Mouse (Mus musculus) neural tube, embryonic 13.5 days (tissue): ENCODE results near the gene Irf9. TPM values are rescaled to one million over a fixed set of nuclear protein-coding genes. Genes with fewer than 3 reads are reported as not detected.

ENCODE experiments used
- ATAC-seq: fragments of 200-750 bp; cut with Nextera tagmentation; 2 replicates; pipeline ENCODE4 v1.8.0; 2017; ENCODE audit warnings: low read depth, mild to moderate bottlenecking, moderate TSS enrichment, moderate library complexity
- H3K27ac ChIP-seq: fragments of 300-500 bp; sonication (generic); replicated peaks from 2 replicates; pipeline ENCODE4 v1.5.1; 2015; ENCODE audit warnings: moderate library complexity, mild to moderate bottlenecking, inconsistent platforms
- H3K27me3 ChIP-seq: fragments of 300-500 bp; sonication (generic); 2 replicates; pipeline ENCODE4 v1.6.1; 2015; ENCODE audit warnings: mild to moderate bottlenecking, inconsistent platforms
- H3K36me3 ChIP-seq: fragments of 300-500 bp; sonication (generic); 2 replicates; pipeline ENCODE4 v1.6.1; 2015; ENCODE audit warnings: mild to moderate bottlenecking, inconsistent platforms
- H3K4me1 ChIP-seq: fragments of 300-500 bp; sonication (generic); replicated peaks from 2 replicates; pipeline ENCODE4 v1.6.1; 2015; ENCODE audit warnings: inconsistent platforms
- H3K4me2 ChIP-seq: fragments of 300-500 bp; sonication (generic); 2 replicates; pipeline ENCODE4 v1.6.1; 2015; ENCODE audit warnings: inconsistent platforms, mild to moderate bottlenecking, moderate library complexity
- H3K4me3 ChIP-seq: fragments of 300-500 bp; sonication (generic); 2 replicates; pipeline ENCODE4 v1.5.1; 2015; ENCODE audit warnings: mild to moderate bottlenecking, inconsistent platforms
- H3K9ac ChIP-seq: fragments of 300-500 bp; sonication (generic); 2 replicates; pipeline ENCODE4 v1.6.1; 2015; ENCODE audit warnings: moderate library complexity, mild to moderate bottlenecking, inconsistent platforms
- H3K9me3 ChIP-seq: fragments of 300-500 bp; sonication (generic); 2 replicates; pipeline ENCODE4 v1.6.1; 2016; ENCODE audit warnings: inconsistent platforms
- WGBS: fragments of 180-500 bp; shearing (Covaris S2); methylation state at CpG from one replicate; pipeline ENCODE4 v1.1.7; 2015; 5-methylcytosine and 5-hydroxymethylcytosine counted together
- polyA plus RNA-seq: library from polyadenylated mRNA; unstranded; fragments of >200 nt; fragmentation: Nextera tagmentation; extraction: Ambion mirVana; gene quantifications from 2 replicates; pipeline ENCODE4 v1.2.1, GENCODE M21; 2015

The Irf9 gene
- polyA plus RNA-seq, 1 experiment from 2014 or later: 10.4 TPM

- H3K4me3 ChIP-seq: no peak overlapping the region
- no peaks in the 10 kb centered on the region; the same call in 1 of the 2 replicates for H3K36me3 ChIP-seq
- H3K9me3 ChIP-seq: no peaks in the 10 kb centered on the region
- ATAC-seq: no peak
- H3K4me1 ChIP-seq: no peaks in the 10 kb centered on the region
- WGBS: 90% methylated on average over 7 of the region's 7 CpGs
- H3K27me3 ChIP-seq: no peaks in the 10 kb centered on the region
- H3K4me2 ChIP-seq: no peak overlapping the region
- H3K27ac ChIP-seq: no peak overlapping the region
- H3K9ac ChIP-seq: no peak overlapping the region
Observed at GRCm38 (mm10) chr14:55651528-55651927, 48.2 kb downstream of the Irf9 start.

- no peak for ATAC-seq
- H3K4me2 ChIP-seq: no peak overlapping the region
- H3K9me3 ChIP-seq: no peaks in the 10 kb centered on the region
- H3K36me3 ChIP-seq: peaks cover 25% of the 10 kb centered on the region
- H3K27me3 ChIP-seq: no peaks in the 10 kb centered on the region
- no peak overlapping the region for H3K27ac ChIP-seq
- 92% methylated on average over 3 of the region's 3 CpGs for WGBS
- peaks cover 16% of the 10 kb centered on the region for H3K4me1 ChIP-seq
- H3K4me3 ChIP-seq: no peak overlapping the region
- no peak overlapping the region for H3K9ac ChIP-seq
Observed at GRCm38 (mm10) chr14:55656935-55657334, 53.6 kb downstream of the Irf9 start.

GRCm38 (mm10) chr14:55658011-55658410 lies 54.6 kb downstream of the Irf9 start:
- WGBS: 96% methylated on average over 5 of the region's 5 CpGs
- no peaks in the 10 kb centered on the region for H3K27me3 ChIP-seq
- ATAC-seq: no peak
- H3K4me1 ChIP-seq: peaks cover 16% of the 10 kb centered on the region
- no peak overlapping the region for H3K4me3 ChIP-seq
- H3K9ac ChIP-seq: no peak overlapping the region
- H3K9me3 ChIP-seq: no peaks in the 10 kb centered on the region
- H3K4me2 ChIP-seq: no peak overlapping the region
- peaks cover 35% of the 10 kb centered on the region for H3K36me3 ChIP-seq
- no peak overlapping the region for H3K27ac ChIP-seq

Other genes starting within 250 kb of the Irf9 start
- gene Dhrs4, start 124.8 kb upstream of the Irf9 start, polyA plus RNA-seq: 26.1 and 31.9 TPM in 2 replicates
- 19.6 and 21.7 TPM in 2 replicates for gene Carmil3, start 112.9 kb upstream of the Irf9 start, polyA plus RNA-seq
- gene Cpne6, start 93.1 kb upstream of the Irf9 start, polyA plus RNA-seq: 5.7 and 10.1 TPM in 2 replicates
- 0.07 TPM in 1 of 2 replicates, not detected in the other for gene Nrl, start 78.6 kb upstream of the Irf9 start, polyA plus RNA-seq
- 18.7 and 20.3 TPM in 2 replicates for gene Pck2, start 63.3 kb upstream of the Irf9 start, polyA plus RNA-seq
- 109 and 126 TPM in 2 replicates for gene Dcaf11, start 43.6 kb upstream of the Irf9 start, polyA plus RNA-seq
- gene A730061H03Rik, start 43.2 kb upstream of the Irf9 start, polyA plus RNA-seq: 0.59 TPM in 1 of 2 replicates, not detected in the other
- gene Fitm1, start 28.0 kb upstream of the Irf9 start, polyA plus RNA-seq: 1.0 and 3.2 TPM in 2 replicates
- gene Psme1, start 25.4 kb upstream of the Irf9 start, polyA plus RNA-seq: 167 and 179 TPM in 2 replicates
- 20.4 and 24.5 TPM in 2 replicates for gene Emc9, start 18.3 kb upstream of the Irf9 start, polyA plus RNA-seq
- gene Psme2, start 12.5 kb upstream of the Irf9 start, polyA plus RNA-seq: 178 and 199 TPM in 2 replicates
- 21.7 and 27.5 TPM in 2 replicates for gene Rnf31, start 11.9 kb upstream of the Irf9 start, polyA plus RNA-seq
- 17.4 and 17.6 TPM in 2 replicates for gene Rec8, start 14.5 kb downstream of the Irf9 start, polyA plus RNA-seq
- 81.6 and 84.5 TPM in 2 replicates for gene Ipo4, start 32.4 kb downstream of the Irf9 start, polyA plus RNA-seq
- gene Gm49378, start 34.3 kb downstream of the Irf9 start, polyA plus RNA-seq: 1.9 and 3.0 TPM in 2 replicates
- 60.0 and 61.2 TPM in 2 replicates for gene Tm9sf1, start 40.2 kb downstream of the Irf9 start, polyA plus RNA-seq
- gene Tssk4, start 46.6 kb downstream of the Irf9 start, polyA plus RNA-seq: 0.30 and 0.31 TPM in 2 replicates
- gene Mdp1, start 56.9 kb downstream of the Irf9 start, polyA plus RNA-seq: 68.6 and 70.4 TPM in 2 replicates
- gene Gmpr2, start 68.4 kb downstream of the Irf9 start, polyA plus RNA-seq: 51.1 and 55.0 TPM in 2 replicates
- 551 and 603 TPM in 2 replicates for gene Nedd8, start 68.6 kb downstream of the Irf9 start, polyA plus RNA-seq
- 26.3 and 26.9 TPM in 2 replicates for gene Tinf2, start 78.2 kb downstream of the Irf9 start, polyA plus RNA-seq
- 0.17 and 0.66 TPM in 2 replicates for gene Tgm1, start 110.4 kb downstream of the Irf9 start, polyA plus RNA-seq
- 50.6 and 53.2 TPM in 2 replicates for gene Rabggta, start 118.7 kb downstream of the Irf9 start, polyA plus RNA-seq
- gene Dhrs1, start 142.1 kb downstream of the Irf9 start, polyA plus RNA-seq: 90.0 and 95.0 TPM in 2 replicates
- 29.3 and 32.7 TPM in 2 replicates for gene Nop9, start 142.1 kb downstream of the Irf9 start, polyA plus RNA-seq
- gene Cideb, start 154.9 kb downstream of the Irf9 start, polyA plus RNA-seq: 0.24 TPM in 1 of 2 replicates, not detected in the other
- gene Ltb4r2, start 157.9 kb downstream of the Irf9 start, polyA plus RNA-seq: 0.29 and 0.33 TPM in 2 replicates
- 0.21 and 0.28 TPM in 2 replicates for gene Ltb4r1, start 162.4 kb downstream of the Irf9 start, polyA plus RNA-seq
- 4.4 and 5.7 TPM in 2 replicates for gene Adcy4, start 180.5 kb downstream of the Irf9 start, polyA plus RNA-seq
- 4.3 and 4.7 TPM in 2 replicates for gene Ripk3, start 185.3 kb downstream of the Irf9 start, polyA plus RNA-seq
- gene Nfatc4, start 219.6 kb downstream of the Irf9 start, polyA plus RNA-seq: 12.2 and 14.2 TPM in 2 replicates